Comparison of ENCODE assay signal across 16 mouse cellular contexts in genomic region chr6:25085871-25086270, GRCm38 (mm10).
DNase-seq lines count a peak whose midpoint lies in the region.
"Had no signal": no experiment of that assay in that cellular context is flagged by ENCODE, and none has a peak within 500 bp of the region (broad histone marks: within the 10 kb centered on the region; RNA-seq: fewer than 3 reads in every experiment).

No protein-coding gene starts in this region.

- DNase-seq in ES-CJ7 (ENCODE audit: low read depth, low spot score) (peak; percentile 82), R1 (ENCODE audit: low read depth, low spot score) (peak; percentile 87), ZHBTc4 (ENCODE audit: low read depth, low spot score) (peak; percentile 51)
- no peak for DNase-seq in left cerebral cortex, postnatal 25 days (ENCODE audit: low spot score in 2 of 2)
- DNase-seq in adrenal gland, adult (ENCODE audit: inconsistent age in 2 of 2, low spot score in 1 of 2), result no peak
- DNase-seq in heart, postnatal 10 days, result no peak
- DNase-seq: adrenal gland, adult 8-10 months; adrenal gland, postnatal 14 days; adrenal gland, postnatal 36 days; B cell, adult 2 months; cerebellum, adult 11-12 months; cerebellum, adult 8-10 months; cerebellum, adult 9-11 months; cerebellum, postnatal 14 days; cerebellum, postnatal 36 days; embryo, embryonic 11 days had no signal

- intact Hi-C loops in left cerebral cortex, postnatal 25 days (cut with DNase I), result no loop called here
- intact Hi-C loops in heart, postnatal 10 days (cut with DNase I), result no loop called here

Comparison
In these comparisons a context has a peak if more than half of its experiments do, and no peak if none do; other contexts are left out.
1. DNase-seq: peak in ES-CJ7 (single experiment), R1 (single experiment) and ZHBTc4 (single experiment); none in left cerebral cortex, postnatal 25 days (0 of 2), adrenal gland, adult (0 of 2) and heart, postnatal 10 days (0 of 2).